Comparison of ENCODE assay signal across 29 mouse cellular contexts in genomic region chr2:50019477-50019876, GRCm38 (mm10). TPM values are rescaled to one million over a fixed set of nuclear protein-coding genes. Genes with fewer than 3 reads are reported as not detected.
"Had no signal": no experiment of that assay in that cellular context is flagged by ENCODE, and none has a peak within 500 bp of the region (broad histone marks: within the 10 kb centered on the region; RNA-seq: fewer than 3 reads in every experiment).

No protein-coding gene starts in this region.

- ATAC-seq: forebrain, embryonic 13.5 days; forebrain, embryonic 14.5 days; forebrain, embryonic 15.5 days; forebrain, embryonic 16.5 days; forebrain, postnatal 0 days had no signal

- H3K9me3 ChIP-seq: embryonic facial prominence, embryonic 10.5 days; embryonic facial prominence, embryonic 12.5 days; embryonic facial prominence, embryonic 13.5 days; embryonic facial prominence, embryonic 15.5 days; forebrain, embryonic 10.5 days; forebrain, embryonic 12.5 days; forebrain, embryonic 13.5 days; forebrain, embryonic 15.5 days; heart, embryonic 10.5 days had no signal

- H3K27me3 ChIP-seq: embryonic facial prominence, embryonic 12.5 days; embryonic facial prominence, embryonic 13.5 days; embryonic facial prominence, embryonic 15.5 days; forebrain, embryonic 12.5 days; forebrain, embryonic 13.5 days; forebrain, embryonic 15.5 days had no signal

- DNase-seq: cerebellum, adult 8-10 months; cerebellum, adult 9-10 months; cerebellum, adult 9-11 months; cerebellum, postnatal 10 days; cerebellum, postnatal 14 days; cerebellum, postnatal 25 days; cerebellum, postnatal 36 days; embryo, embryonic 11 days; forebrain, postnatal 0 days; gastrocnemius, adult 2 months; gastrocnemius, postnatal 10 days; gastrocnemius, postnatal 14 days; gastrocnemius, postnatal 25 days; gastrocnemius, postnatal 36 days; heart, adult 18-20 months; heart, adult 2 months had no signal

- H3K4me1 ChIP-seq: embryonic facial prominence, embryonic 12.5 days; embryonic facial prominence, embryonic 13.5 days; embryonic facial prominence, embryonic 15.5 days; forebrain, embryonic 12.5 days; forebrain, embryonic 13.5 days; forebrain, embryonic 15.5 days; heart, embryonic 10.5 days had no signal

- H3K27ac ChIP-seq: embryonic facial prominence, embryonic 10.5 days; embryonic facial prominence, embryonic 12.5 days; embryonic facial prominence, embryonic 13.5 days; embryonic facial prominence, embryonic 15.5 days; forebrain, embryonic 10.5 days; forebrain, embryonic 12.5 days; forebrain, embryonic 13.5 days; forebrain, embryonic 15.5 days; gastrocnemius, adult 2 months; heart, adult 2 months; heart, embryonic 10.5 days had no signal

- H3K36me3 ChIP-seq: embryonic facial prominence, embryonic 10.5 days; embryonic facial prominence, embryonic 12.5 days; embryonic facial prominence, embryonic 13.5 days; embryonic facial prominence, embryonic 15.5 days; forebrain, embryonic 10.5 days; forebrain, embryonic 12.5 days; forebrain, embryonic 15.5 days; heart, embryonic 10.5 days had no signal

- H3K4me3 ChIP-seq: embryonic facial prominence, embryonic 10.5 days; embryonic facial prominence, embryonic 12.5 days; embryonic facial prominence, embryonic 13.5 days; embryonic facial prominence, embryonic 15.5 days; erythroblast, embryonic 14.5 days; forebrain, embryonic 10.5 days; forebrain, embryonic 12.5 days; forebrain, embryonic 13.5 days; forebrain, embryonic 15.5 days; gastrocnemius, adult 2 months; heart, adult 2 months; heart, embryonic 10.5 days had no signal

- H3K4me2 ChIP-seq: embryonic facial prominence, embryonic 12.5 days; embryonic facial prominence, embryonic 13.5 days; embryonic facial prominence, embryonic 15.5 days; forebrain, embryonic 12.5 days; forebrain, embryonic 13.5 days; forebrain, embryonic 15.5 days had no signal

- H3K9ac ChIP-seq: embryonic facial prominence, embryonic 12.5 days; embryonic facial prominence, embryonic 13.5 days; embryonic facial prominence, embryonic 15.5 days; forebrain, embryonic 12.5 days; forebrain, embryonic 13.5 days; forebrain, embryonic 15.5 days; forebrain, postnatal 0 days had no signal

RNA-seq across cellular contexts. Expression of gene Lypd6, which starts 46.8 kb away (rescaled TPM):
- total RNA-seq: common myeloid progenitor, adult 5-6 weeks had no signal
- polyA plus RNA-seq: erythroblast, embryonic 14.5 days had no signal
